Comparison of ENCODE assay signal across 18 mouse cellular contexts in genomic region chr13:12334016-12334415, GRCm38 (mm10). TPM values are rescaled to one million over a fixed set of nuclear protein-coding genes. Genes with fewer than 3 reads are reported as not detected.
A peak's percentile ranks its signal among the peaks of the same experiment; 100 is the strongest.
DNase-seq lines count a peak whose midpoint lies in the region; ATAC-seq lines count a peak whose summit lies in the region.
"Had no signal": no experiment of that assay in that cellular context is flagged by ENCODE, and none has a peak within 500 bp of the region (broad histone marks: within the 10 kb centered on the region; RNA-seq: fewer than 3 reads in every experiment).

No protein-coding gene starts in this region.

- H3K27me3 ChIP-seq in midbrain, embryonic 15.5 days (replicated peaks): no peaks in the 10 kb centered on the region
- H3K27me3 ChIP-seq: embryonic facial prominence, embryonic 12.5 days; forebrain, embryonic 13.5 days; stomach, embryonic 15.5 days had no signal

- 67% methylated on average over 12 of the region's 12 CpGs for WGBS in midbrain, embryonic 15.5 days

- no peak for ATAC-seq in midbrain, embryonic 15.5 days (replicated peaks)
- ATAC-seq in megakaryocyte progenitor cell, adult 5-6 weeks (replicated peaks; ENCODE audit: poor library complexity): no peak
- ATAC-seq: forebrain, embryonic 13.5 days; intestine, postnatal 0 days; liver, postnatal 0 days had no signal

- H3K9me3 ChIP-seq in midbrain, embryonic 15.5 days: no peaks in the 10 kb centered on the region
- H3K9me3 ChIP-seq: embryonic facial prominence, embryonic 12.5 days; forebrain, embryonic 13.5 days; G1E; hindbrain, embryonic 10.5 days; stomach, embryonic 15.5 days had no signal

- no peak overlapping the region for H3K9ac ChIP-seq in midbrain, embryonic 15.5 days
- H3K9ac ChIP-seq: embryonic facial prominence, embryonic 12.5 days; forebrain, embryonic 13.5 days; liver, postnatal 0 days; stomach, embryonic 15.5 days had no signal

- peak; percentile 86 for DNase-seq in heart, adult 11 months
- DNase-seq in heart, postnatal 25 days (ENCODE audit: low spot score): no peak
- peak; percentile 72 to 77 for DNase-seq in frontal cortex, postnatal 14 days (ENCODE audit: low spot score in 2 of 2)
- DNase-seq in layer of hippocampus, postnatal 25 days (ENCODE audit: extremely low spot score in 1 of 2, low spot score in 1 of 2): peak; percentile 48 to 49
- peak; percentile 92 to 94 for DNase-seq in right cerebral cortex, postnatal 10 days (ENCODE audit: low spot score in 2 of 2)
- no peak for DNase-seq in urinary bladder, adult 18-20 months (ENCODE audit: low spot score in 2 of 2)
- DNase-seq: cerebellum, adult 11-12 months; liver, postnatal 0 days; retina, postnatal 1 day had no signal

- H3K36me3 ChIP-seq in midbrain, embryonic 15.5 days (replicated peaks): no peaks in the 10 kb centered on the region
- H3K36me3 ChIP-seq: embryonic facial prominence, embryonic 12.5 days; G1E; hindbrain, embryonic 10.5 days; stomach, embryonic 15.5 days had no signal

- H3K4me2 ChIP-seq in midbrain, embryonic 15.5 days: no peak overlapping the region
- H3K4me2 ChIP-seq: embryonic facial prominence, embryonic 12.5 days; forebrain, embryonic 13.5 days; midbrain, embryonic 11.5 days; stomach, embryonic 15.5 days had no signal

- H3K4me1 ChIP-seq in midbrain, embryonic 15.5 days: no peaks in the 10 kb centered on the region
- H3K4me1 ChIP-seq: embryonic facial prominence, embryonic 12.5 days; forebrain, embryonic 13.5 days; hindbrain, embryonic 10.5 days; stomach, embryonic 15.5 days had no signal

- no peak overlapping the region for H3K4me3 ChIP-seq in midbrain, embryonic 15.5 days
- H3K4me3 ChIP-seq: embryonic facial prominence, embryonic 12.5 days; forebrain, embryonic 13.5 days; hindbrain, embryonic 10.5 days; stomach, embryonic 15.5 days had no signal

- intact Hi-C loops in heart, postnatal 25 days (cut with DNase I): no loop called here

- no peak overlapping the region for H3K27ac ChIP-seq in midbrain, embryonic 15.5 days
- H3K27ac ChIP-seq: embryonic facial prominence, embryonic 12.5 days; forebrain, embryonic 13.5 days; hindbrain, embryonic 10.5 days; stomach, embryonic 15.5 days had no signal

RNA-seq across cellular contexts. Expression of gene Actn2, which starts 6.5 kb away (rescaled TPM):
- 1,000 to 10,000 TPM; 1,826 to 1,902 TPM for total RNA-seq in heart, postnatal 25 days (2021)
- total RNA-seq in layer of hippocampus, postnatal 25 days (2021): 10 to 100 TPM; 16.9 to 17.6 TPM
- polyA plus RNA-seq in midbrain, embryonic 15.5 days (2015; fragmentation: Nextera tagmentation; extraction: Ambion mirVana): 2.8 and 4.6 TPM in 2 replicates
- total RNA-seq in megakaryocyte progenitor cell, adult 5-6 weeks (2015): 0.10 and 0.20 TPM in 2 replicates
- total RNA-seq in megakaryocyte progenitor cell, adult 5-6 weeks (2017): not detected in 2 replicates
- polyA plus RNA-seq: G1E had no signal

Comparison
In these comparisons a context has a peak if more than half of its experiments do, and no peak if none do; other contexts are left out.
1. DNase-seq: peak in heart, adult 11 months (single experiment), frontal cortex, postnatal 14 days (2 of 2), layer of hippocampus, postnatal 25 days (2 of 2) and right cerebral cortex, postnatal 10 days (2 of 2); none in heart, postnatal 25 days (single experiment) and urinary bladder, adult 18-20 months (0 of 2).
2. RNA of gene Actn2, which starts 6.5 kb away (total RNA-seq): 1,826 to 1,902 TPM in heart, postnatal 25 days; 16.9 to 17.6 TPM in layer of hippocampus, postnatal 25 days and 0.10 to 0.20 TPM in megakaryocyte progenitor cell, adult 5-6 weeks; every median in the first group is over 10 times any median in the second.